Mouse (Mus musculus) embryonic facial prominence, embryonic 10.5 days (tissue): ENCODE measurements around the gene Tmem238. TPM values are rescaled to one million over a fixed set of nuclear protein-coding genes. Genes with fewer than 3 reads are reported as not detected.
A peak's percentile ranks its signal among the peaks of the same experiment; 100 is the strongest.

Experiments used
- DNase-seq: peaks from one replicate; pipeline ENCODE4 v3.0.0-alpha.2; 2017; ENCODE audit warnings: low spot score
- H3K27ac ChIP-seq: fragments of 300-500 bp; sonication (generic); replicated peaks from 2 replicates; pipeline ENCODE4 v1.5.1; 2016; ENCODE audit warnings: mild to moderate bottlenecking
- H3K27me3 ChIP-seq: fragments of 300-500 bp; sonication (generic); replicated peaks from 2 replicates; pipeline ENCODE4 v1.6.1; 2016; ENCODE audit warnings: low read depth, mild to moderate bottlenecking; ENCODE audit not compliant: poor library complexity, severe bottlenecking
- H3K36me3 ChIP-seq: fragments of 300-500 bp; sonication (generic); replicated peaks from 2 replicates; pipeline ENCODE4 v1.6.1; 2016; ENCODE audit warnings: mild to moderate bottlenecking, moderate library complexity
- H3K4me1 ChIP-seq: fragments of 300-500 bp; sonication (generic); 2 replicates; pipeline ENCODE4 v1.6.1; 2016
- H3K4me3 ChIP-seq: fragments of 300-500 bp; sonication (generic); 2 replicates; pipeline ENCODE4 v1.5.1; 2016; ENCODE audit warnings: mild to moderate bottlenecking, moderate library complexity
- H3K9me3 ChIP-seq: fragments of 300-500 bp; sonication (generic); 2 replicates; pipeline ENCODE4 v1.6.1; 2016; ENCODE audit warnings: mild to moderate bottlenecking
- WGBS: fragments of 180-500 bp; shearing (Covaris S2); methylation state at CpG from one replicate; pipeline ENCODE4 v1.1.7; 2016; 5-methylcytosine and 5-hydroxymethylcytosine counted together
- polyA plus RNA-seq: library from polyadenylated mRNA; unstranded; fragments of >200 nt; fragmentation: Nextera tagmentation; extraction: Ambion mirVana; gene quantifications from 2 replicates; pipeline ENCODE4 v1.2.1, GENCODE M21; 2016

Gene Tmem238
- polyA plus RNA-seq, 1 experiment from 2014 or later, result 4.2 TPM

GRCm38 (mm10) chr7:4739544-4740275 is 49.7 kb downstream of the Tmem238 start, which contains the start of gene Kmt5c:
Gene Kmt5c, plus strand, starts transcription at chr7:4740115.
- Histone ChIP-seq H3K27me3 (no peaks in the 10 kb centered on the region), H3K4me3 (peak within 1 kb of the TSS; percentile 88), H3K27ac (peak within 1 kb of the TSS; percentile 94), H3K4me1 (peaks cover 40% of the 10 kb centered on the region), H3K9me3 (no peaks in the 10 kb centered on the region), H3K36me3 (peaks cover 30% of the 10 kb centered on the region)
- peak; percentile 96 for DNase-seq
- WGBS, result under 1% methylated on average over 44 of the region's 44 CpGs

GRCm38 (mm10) chr7:4739041-4739543 is 50.4 kb downstream of the Tmem238 start:
- WGBS, result 50% methylated on average over 10 of the region's 10 CpGs
- no peak for DNase-seq
- H3K27me3 ChIP-seq, result no peaks in the 10 kb centered on the region
- no peaks in the 10 kb centered on the region for H3K9me3 ChIP-seq
- peaks cover 40% of the 10 kb centered on the region for H3K4me1 ChIP-seq
- peak overlapping the region; percentile 88 for H3K4me3 ChIP-seq
- H3K27ac ChIP-seq, result peak overlapping the region; percentile 94
- H3K36me3 ChIP-seq, result peaks cover 24% of the 10 kb centered on the region

Other genes starting within 250 kb of the Tmem238 start
- gene Syt5, start 242.1 kb downstream of the Tmem238 start, polyA plus RNA-seq, result 4.3 and 5.6 TPM in 2 replicates
- not detected in 2 replicates for gene Ptprh, start 185.6 kb downstream of the Tmem238 start, polyA plus RNA-seq
- 1.9 and 2.1 TPM in 2 replicates for gene Tmem86b, start 158.2 kb downstream of the Tmem238 start, polyA plus RNA-seq
- gene Ppp6r1, start 130.6 kb downstream of the Tmem238 start, polyA plus RNA-seq, result 9.3 and 11.0 TPM in 2 replicates
- gene Hspbp1, start 104.6 kb downstream of the Tmem238 start, polyA plus RNA-seq, result 131 and 136 TPM in 2 replicates
- 2.0 and 2.2 TPM in 2 replicates for gene Brsk1, start 99.1 kb downstream of the Tmem238 start, polyA plus RNA-seq
- 0.14 and 0.20 TPM in 2 replicates for gene Tmem150b, start 64.4 kb downstream of the Tmem238 start, polyA plus RNA-seq
- gene Kmt5c, start 49.5 kb downstream of the Tmem238 start, polyA plus RNA-seq, result 102 and 103 TPM in 2 replicates
- gene Cox6b2, start 36.6 kb downstream of the Tmem238 start, polyA plus RNA-seq, result 42.5 and 46.0 TPM in 2 replicates
- gene Fam71e2, start 18.4 kb downstream of the Tmem238 start, polyA plus RNA-seq, result not detected in 2 replicates
- gene Il11, start 6.8 kb downstream of the Tmem238 start, polyA plus RNA-seq, result 0.15 and 0.19 TPM in 2 replicates
- not detected in 2 replicates for gene Tmem190, start 6.7 kb downstream of the Tmem238 start, polyA plus RNA-seq
- 386 and 403 TPM in 2 replicates for gene Rpl28, start 3.2 kb upstream of the Tmem238 start, polyA plus RNA-seq
- gene Ube2s, start 22.9 kb upstream of the Tmem238 start, polyA plus RNA-seq, result 422 and 438 TPM in 2 replicates
- 0.23 and 0.35 TPM in 2 replicates for gene Shisa7, start 55.0 kb upstream of the Tmem238 start, polyA plus RNA-seq
- 2.6 and 4.1 TPM in 2 replicates for gene Isoc2b, start 80.6 kb upstream of the Tmem238 start, polyA plus RNA-seq
- gene Isoc2a, start 87.5 kb upstream of the Tmem238 start, polyA plus RNA-seq, result 0.68 and 0.86 TPM in 2 replicates
- 0.22 TPM in 1 of 2 replicates, not detected in the other for gene Gm36210, start 116.9 kb upstream of the Tmem238 start, polyA plus RNA-seq
- gene Zfp628, start 125.6 kb upstream of the Tmem238 start, polyA plus RNA-seq, result 4.5 and 4.6 TPM in 2 replicates
- 4.9 and 5.3 TPM in 2 replicates for gene Nat14, start 132.4 kb upstream of the Tmem238 start, polyA plus RNA-seq
- 1.4 and 1.7 TPM in 2 replicates for gene Ssc5d, start 136.1 kb upstream of the Tmem238 start, polyA plus RNA-seq
- 0.09 TPM in 1 of 2 replicates, not detected in the other for gene Sbk2, start 174.8 kb upstream of the Tmem238 start, polyA plus RNA-seq
- 0.05 TPM in 1 of 2 replicates, not detected in the other for gene Sbk3, start 181.5 kb upstream of the Tmem238 start, polyA plus RNA-seq
- 24.8 and 29.3 TPM in 2 replicates for gene Zfp579, start 206.5 kb upstream of the Tmem238 start, polyA plus RNA-seq
- 7.8 and 8.0 TPM in 2 replicates for gene Zfp524, start 224.8 kb upstream of the Tmem238 start, polyA plus RNA-seq
- 55.6 and 56.5 TPM in 2 replicates for gene Fiz1, start 225.0 kb upstream of the Tmem238 start, polyA plus RNA-seq
- gene Gm44973, start 225.8 kb upstream of the Tmem238 start, polyA plus RNA-seq, result 0.38 and 1.3 TPM in 2 replicates
- gene Zfp865, start 230.7 kb upstream of the Tmem238 start, polyA plus RNA-seq, result 6.1 and 6.6 TPM in 2 replicates
- gene Ccdc106, start 230.9 kb upstream of the Tmem238 start, polyA plus RNA-seq, result 7.9 and 8.0 TPM in 2 replicates
- not detected in 2 replicates for gene 4632433K11Rik, start 244.5 kb upstream of the Tmem238 start, polyA plus RNA-seq
- 2.7 and 2.8 TPM in 2 replicates for gene Zfp784, start 248.8 kb upstream of the Tmem238 start, polyA plus RNA-seq